Mouse (Mus musculus) kidney, embryonic 14.5 days (tissue): ENCODE data around the gene Des. TPM values are rescaled to one million over a fixed set of nuclear protein-coding genes. Genes with fewer than 3 reads are reported as not detected.

Experiments used
- polyA plus RNA-seq: library from polyadenylated mRNA; unstranded; fragments of >200 nt; fragmentation: Nextera tagmentation; extraction: Ambion mirVana; gene quantifications from 2 replicates; pipeline ENCODE4 v1.2.1, GENCODE M21; 2014

The Des gene
- polyA plus RNA-seq, 1 experiment from 2014 or later, result 41.5 TPM

Other genes with a start within 250 kb of the Des start
- 9.7 and 10.7 TPM in 2 replicates for gene Nhej1, start 235.1 kb upstream of the Des start, polyA plus RNA-seq
- 0.84 and 2.4 TPM in 2 replicates for gene Slc23a3, start 226.4 kb upstream of the Des start, polyA plus RNA-seq
- 25.8 and 35.7 TPM in 2 replicates for gene Cnppd1, start 217.6 kb upstream of the Des start, polyA plus RNA-seq
- 36.6 and 56.0 TPM in 2 replicates for gene Retreg2, start 217.6 kb upstream of the Des start, polyA plus RNA-seq
- gene Zfand2b, start 191.7 kb upstream of the Des start, polyA plus RNA-seq, result 39.6 and 40.0 TPM in 2 replicates
- gene Abcb6, start 179.9 kb upstream of the Des start, polyA plus RNA-seq, result 19.4 and 23.8 TPM in 2 replicates
- gene Ankzf1, start 168.2 kb upstream of the Des start, polyA plus RNA-seq, result 16.7 and 21.1 TPM in 2 replicates
- gene Atg9a, start 168.1 kb upstream of the Des start, polyA plus RNA-seq, result 18.5 and 26.0 TPM in 2 replicates
- 18.1 and 34.4 TPM in 2 replicates for gene Glb1l, start 149.5 kb upstream of the Des start, polyA plus RNA-seq
- 125 and 129 TPM in 2 replicates for gene Stk16, start 149.5 kb upstream of the Des start, polyA plus RNA-seq
- 31.6 and 32.1 TPM in 2 replicates for gene Tuba4a, start 140.5 kb upstream of the Des start, polyA plus RNA-seq
- gene A630095N17Rik, start 128.2 kb upstream of the Des start, polyA plus RNA-seq, result not detected in 2 replicates
- 13.2 and 14.4 TPM in 2 replicates for gene Dnajb2, start 123.9 kb upstream of the Des start, polyA plus RNA-seq
- gene Ptprn, start 95.8 kb upstream of the Des start, polyA plus RNA-seq, result 0.08 TPM in 1 of 2 replicates, not detected in the other
- not detected in 2 replicates for gene Resp18, start 81.9 kb upstream of the Des start, polyA plus RNA-seq
- 146 and 150 TPM in 2 replicates for gene Dnpep, start 42.3 kb upstream of the Des start, polyA plus RNA-seq
- 39.6 and 43.5 TPM in 2 replicates for gene Speg, start 15.0 kb downstream of the Des start, polyA plus RNA-seq
- gene Gmppa, start 75.6 kb downstream of the Des start, polyA plus RNA-seq, result 65.2 and 67.6 TPM in 2 replicates
- 0.32 and 0.41 TPM in 2 replicates for gene Asic4, start 90.1 kb downstream of the Des start, polyA plus RNA-seq
- 37.1 and 41.4 TPM in 2 replicates for gene Chpf, start 119.0 kb downstream of the Des start, polyA plus RNA-seq
- gene Tmem198, start 119.2 kb downstream of the Des start, polyA plus RNA-seq, result 0.62 and 1.1 TPM in 2 replicates
- 79.8 and 83.2 TPM in 2 replicates for gene Obsl1, start 146.1 kb downstream of the Des start, polyA plus RNA-seq
- gene Inha, start 146.7 kb downstream of the Des start, polyA plus RNA-seq, result 2.7 and 3.0 TPM in 2 replicates
- 15.3 and 22.0 TPM in 2 replicates for gene Stk11ip, start 161.2 kb downstream of the Des start, polyA plus RNA-seq
- 14.4 and 18.8 TPM in 2 replicates for gene Slc4a3, start 185.9 kb downstream of the Des start, polyA plus RNA-seq